Mouse (Mus musculus) MEL (cell line): ENCODE data around the gene Smad9.
A peak's percentile ranks its signal among the peaks of the same experiment; 100 is the strongest.

Experiments
- CTCF ChIP-seq, 3 experiments: IDR thresholded peaks in 2 of 3; conservative IDR thresholded peaks in 1 of 3; 2 replicates each; pipeline ENCODE4 v1.5.1; 2011 to 2012; ENCODE audit warnings: low read length in 3 of 3, low read depth in 2 of 3, mild to moderate bottlenecking in 2 of 3, improper control_type of control experiment in 1 of 3, inconsistent platforms in 1 of 3, mixed read lengths in 1 of 3, moderate library complexity in 1 of 3; ENCODE audit not compliant: control insufficient read depth in 1 of 3, insufficient read depth in 1 of 3, poor library complexity in 1 of 3, severe bottlenecking in 1 of 3
- ETS1 ChIP-seq: IDR thresholded peaks from 2 replicates; pipeline ENCODE4 v1.6.1; 2012; ENCODE audit warnings: low read depth, mild to moderate bottlenecking, inconsistent platforms, low read length, improper control_type of control experiment, moderate library complexity
- GABPA ChIP-seq: IDR thresholded peaks from 2 replicates; pipeline ENCODE4 v1.6.1; 2012; ENCODE audit warnings: low read depth, mild to moderate bottlenecking, inconsistent platforms, low read length, improper control_type of control experiment, moderate library complexity
- POLR2A ChIP-seq, 2 experiments: IDR thresholded peaks; 2 replicates each; pipeline ENCODE4 v1.6.1; 2011 to 2012; ENCODE audit warnings: low read length in 2 of 2, mild to moderate bottlenecking in 2 of 2, control low read depth in 1 of 2, improper control_type of control experiment in 1 of 2, low read depth in 1 of 2, moderate library complexity in 1 of 2; ENCODE audit not compliant: control insufficient read depth in 1 of 2, insufficient read depth in 1 of 2, poor library complexity in 1 of 2
- TAL1 ChIP-seq: IDR thresholded peaks from 2 replicates; pipeline ENCODE4 v1.6.1; 2012; ENCODE audit warnings: mild to moderate bottlenecking, inconsistent platforms, low read length, moderate library complexity, mixed read lengths

DNA sequence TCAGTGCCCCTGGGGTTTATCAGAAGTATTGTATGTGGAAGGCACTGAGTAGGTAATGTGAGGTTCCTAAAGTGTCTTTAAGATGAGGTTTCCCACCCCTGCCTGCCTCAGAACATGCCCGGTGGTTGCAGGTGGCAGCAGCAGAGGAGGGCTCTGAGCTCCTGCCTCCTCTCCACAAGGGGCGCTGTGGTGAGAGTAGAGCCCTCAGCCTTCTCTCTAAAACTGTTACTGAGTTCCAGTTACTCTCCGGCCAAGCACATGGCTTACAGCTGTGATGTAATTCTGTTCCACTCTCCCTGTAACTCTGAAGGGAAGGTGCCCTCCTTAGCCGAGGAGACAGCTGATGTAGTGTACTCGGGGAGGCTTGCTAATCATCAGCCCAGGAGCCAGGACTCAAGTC is 9.6 kb upstream of the Smad9 start:
- TF ChIP-seq TAL1: no peak
- TF ChIP-seq GABPA: no peak
- peak in 2 of 3 experiments; percentile 47 to 50 for TF ChIP-seq CTCF (IDR thresholded peaks at IDR 0.05 in 2 of 3, conservative IDR thresholded peaks at IDR 0.05 in 1 of 3; ENCODE audit: control insufficient read depth in 1 of 3, insufficient read depth in 1 of 3, low read depth in 2 of 3, low read length in 3 of 3, poor library complexity in 1 of 3, severe bottlenecking in 1 of 3)
- no peak for TF ChIP-seq ETS1
- no peak for TF ChIP-seq POLR2A (IDR thresholded peaks at IDR 0.05; ENCODE audit: control insufficient read depth in 1 of 2, insufficient read depth in 1 of 2, low read depth in 1 of 2, low read length in 2 of 2, poor library complexity in 1 of 2)
